Mouse (Mus musculus) kidney, postnatal 10 days (tissue): ENCODE measurements around the gene Nkx2-3.

Experiments
- DNase-seq: peaks from one replicate; pipeline ENCODE4 v3.0.0; 2021; ENCODE audit warnings: mixed read lengths

The Nkx2-3 gene

GRCm38 (mm10) chr19:43605666-43606551 lies 6.2 kb upstream of the Nkx2-3 start:
- DNase-seq: no peak

DNA sequence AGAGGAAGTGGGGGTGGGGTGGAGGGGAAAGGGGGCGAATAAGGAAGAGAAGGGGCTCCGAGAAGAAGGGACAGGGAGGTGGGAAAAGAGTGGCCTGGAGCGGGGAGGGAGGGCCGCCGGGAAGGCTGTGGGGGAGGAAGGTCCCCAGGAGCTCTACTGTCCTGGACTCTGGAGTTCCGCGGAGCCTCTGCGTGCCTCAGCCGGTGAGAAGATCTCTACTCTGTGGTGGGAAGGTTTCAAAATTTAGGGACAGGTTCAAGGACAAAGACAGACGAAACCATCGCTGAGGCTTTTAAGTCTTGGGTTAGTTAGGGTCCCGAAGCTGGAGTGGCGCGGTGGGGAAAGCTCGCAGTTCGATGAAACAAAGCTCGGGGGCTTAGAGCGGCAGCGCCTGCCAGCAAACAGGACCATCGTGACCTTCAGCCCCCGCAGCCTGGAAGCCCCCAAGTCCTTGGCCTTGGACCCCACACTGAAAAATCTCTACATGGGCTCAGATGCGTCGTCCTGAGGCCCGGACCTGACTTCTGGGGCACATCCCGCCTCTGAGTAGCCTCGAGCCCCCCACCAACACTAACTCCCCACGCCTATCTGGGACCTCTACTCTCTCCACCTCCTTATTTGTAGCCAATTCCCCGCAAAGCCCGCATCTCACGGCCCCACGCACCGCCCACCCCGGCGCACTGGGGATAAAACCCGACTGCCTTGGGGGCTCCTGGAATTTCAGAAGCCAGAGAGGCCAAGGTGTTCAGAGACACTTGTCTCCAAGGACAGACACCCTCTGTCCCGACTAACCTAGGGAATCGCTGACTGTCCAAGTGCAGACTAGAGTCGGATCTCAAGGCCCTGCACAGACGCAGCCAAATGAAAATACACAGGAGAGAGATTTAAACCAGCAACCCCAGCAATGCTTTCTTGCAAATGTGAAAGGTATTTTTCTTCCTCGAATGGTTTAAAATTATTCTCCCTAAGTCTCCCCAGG lies 5.3 kb upstream of the Nkx2-3 start:
- DNase-seq: no peak

DNA sequence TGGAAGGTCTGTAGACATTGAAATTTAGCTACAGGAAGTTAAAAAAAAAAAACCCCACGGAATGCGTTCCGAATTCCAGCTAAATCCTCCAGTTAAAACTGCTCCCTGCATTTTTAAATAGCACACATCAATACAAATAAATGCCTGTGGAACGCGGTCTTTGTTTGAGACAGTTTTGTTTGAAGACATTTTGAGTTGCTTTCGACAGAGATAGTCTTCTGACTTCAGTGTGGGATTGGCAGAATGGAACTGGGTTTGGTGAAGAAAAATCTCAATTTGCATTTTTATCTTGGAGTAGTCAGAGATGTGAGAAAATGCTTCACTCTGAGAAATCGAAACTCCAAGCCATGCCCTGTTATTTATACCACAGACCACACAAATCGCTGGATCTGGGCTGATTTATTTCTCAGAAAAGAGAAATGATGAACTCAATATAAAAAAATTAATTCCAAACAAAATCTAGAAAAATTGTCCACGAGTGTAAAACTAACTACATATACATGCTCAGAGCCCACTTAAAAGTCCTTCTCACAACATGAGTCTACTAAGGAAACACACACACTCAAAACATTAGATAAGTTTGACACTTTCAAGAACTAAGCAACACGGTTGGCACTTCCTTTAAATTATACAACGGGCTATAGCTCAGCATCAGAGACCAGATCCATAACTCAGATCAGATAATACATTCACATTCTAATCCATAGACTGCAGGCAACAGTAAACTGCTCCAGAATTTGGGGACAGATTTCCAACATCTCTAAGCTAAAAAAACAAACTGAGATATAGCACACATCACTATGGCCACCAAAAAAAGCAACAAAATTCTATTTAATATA lies 4.1 kb upstream of the Nkx2-3 start:
- no peak for DNase-seq

DNA sequence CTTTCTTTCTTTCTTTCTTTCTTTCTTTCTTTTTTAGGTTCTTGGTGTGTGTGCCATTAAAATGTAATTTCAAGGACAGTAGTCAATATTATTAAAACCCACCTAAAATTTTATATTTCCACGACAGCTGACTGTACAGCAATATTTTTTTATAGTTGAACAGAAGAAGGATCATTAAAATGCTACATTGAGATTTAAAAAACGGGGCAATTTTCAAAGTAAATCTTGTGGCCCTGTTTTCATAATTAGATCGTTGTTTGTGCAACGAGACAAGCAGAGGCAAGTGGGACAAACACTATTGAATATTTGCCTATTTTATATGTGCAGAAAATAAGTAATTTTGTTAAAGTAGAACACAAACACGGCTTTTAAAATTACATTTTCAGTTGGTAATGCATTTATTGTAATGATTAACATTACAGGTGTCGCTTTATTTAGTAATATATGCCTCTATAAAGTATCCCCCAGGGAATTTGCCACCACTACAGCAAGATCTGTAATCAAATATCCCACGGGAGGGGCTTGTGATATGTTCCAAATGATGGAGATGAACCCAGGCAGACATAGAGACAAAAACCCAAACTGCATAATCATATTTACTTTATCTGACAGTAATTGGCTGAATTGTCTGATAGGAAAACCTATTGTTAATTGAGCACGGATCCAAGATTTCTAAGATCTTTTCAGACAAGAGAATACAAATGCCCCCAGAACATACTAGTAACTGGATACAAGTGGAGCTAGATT lies 3.2 kb upstream of the Nkx2-3 start:
- DNase-seq: no peak

DNA sequence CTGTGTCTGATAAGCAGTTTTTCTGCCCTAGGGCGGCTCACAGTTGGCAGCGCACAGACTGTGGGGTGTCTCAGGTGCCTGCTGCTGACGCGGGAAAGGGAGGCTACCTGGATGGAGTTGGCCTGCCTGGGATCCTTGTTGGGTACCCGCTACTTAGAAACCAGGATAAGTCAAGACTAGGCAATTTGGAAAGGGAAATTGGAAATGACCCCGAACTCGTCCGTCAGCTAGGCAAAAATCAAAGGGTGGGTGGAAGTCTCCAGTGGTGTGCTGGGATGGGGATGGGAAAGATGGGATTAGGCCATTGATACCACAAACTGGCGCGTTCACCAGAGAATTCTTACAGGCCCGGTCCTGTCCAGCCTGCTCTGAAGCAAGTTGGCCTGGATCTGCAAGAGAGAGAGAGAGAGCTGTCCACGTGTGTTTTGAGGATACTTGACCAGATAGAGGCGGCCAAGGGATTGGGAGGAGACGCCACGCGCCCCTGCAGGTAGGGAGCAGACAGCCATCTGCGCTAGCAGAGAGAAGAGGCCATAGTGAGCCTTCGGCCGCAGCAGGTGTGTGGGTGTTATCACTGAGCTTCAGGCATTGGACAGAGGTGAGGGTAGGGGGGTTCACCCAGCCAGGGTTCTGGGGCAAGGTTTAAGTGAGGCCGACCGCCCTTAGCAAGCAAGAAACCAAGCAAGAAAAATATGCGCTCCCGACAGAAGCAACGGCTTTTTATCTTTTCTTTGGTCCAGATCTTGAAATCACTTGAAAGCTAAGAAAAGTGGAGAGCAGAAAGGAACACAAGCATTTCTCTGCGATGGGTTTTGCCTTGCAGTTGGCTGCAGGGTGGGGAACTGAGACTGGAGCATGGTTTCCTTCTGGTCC lies 2.4 kb upstream of the Nkx2-3 start:
- no peak for DNase-seq

DNA sequence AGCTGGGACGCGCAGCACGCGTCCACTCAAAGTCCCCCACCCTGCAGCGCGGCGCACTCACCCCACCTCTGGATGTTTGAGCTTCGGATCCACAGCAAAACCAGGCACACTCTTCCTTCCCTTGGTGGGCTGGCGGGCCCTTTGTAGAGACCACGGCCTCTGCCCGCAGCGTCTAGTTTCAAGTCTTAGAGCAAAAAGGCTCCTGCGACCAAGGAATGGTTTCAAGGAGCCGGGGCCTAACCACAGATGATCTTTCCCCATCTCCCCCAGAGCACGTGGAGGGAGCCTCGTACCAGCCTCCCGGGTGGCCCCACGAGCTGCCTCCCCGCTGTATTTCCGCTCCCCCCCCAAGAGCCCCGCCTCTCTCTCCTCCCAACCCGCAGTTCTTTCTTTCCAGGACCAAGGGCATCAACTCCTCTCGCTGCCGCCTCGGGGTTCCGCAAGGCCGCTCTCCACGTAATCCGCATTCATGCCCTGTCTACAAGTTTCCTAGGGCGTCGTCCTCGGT lies 1.7 kb upstream of the Nkx2-3 start:
- no peak for DNase-seq

DNA sequence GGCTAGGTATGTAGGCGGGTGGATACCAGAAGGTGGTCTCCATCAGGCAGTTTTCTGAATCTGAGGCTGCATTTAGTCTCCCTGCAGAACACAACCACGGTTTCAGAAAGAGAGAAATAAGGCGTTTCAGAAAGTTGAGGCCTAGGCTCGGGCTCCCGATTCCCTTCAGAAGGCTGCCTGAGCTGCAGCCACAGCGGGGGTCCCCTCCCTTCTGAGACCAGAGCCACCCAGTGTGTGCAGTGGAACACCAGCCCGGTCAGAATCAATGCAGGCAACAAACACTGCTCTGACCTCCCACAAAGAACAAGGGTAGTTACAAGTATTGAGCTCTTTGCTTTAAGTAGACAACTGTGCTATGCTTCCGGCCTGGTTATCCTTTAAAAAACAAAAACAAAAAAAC lies 1.0 kb upstream of the Nkx2-3 start:
- no peak for DNase-seq

DNA sequence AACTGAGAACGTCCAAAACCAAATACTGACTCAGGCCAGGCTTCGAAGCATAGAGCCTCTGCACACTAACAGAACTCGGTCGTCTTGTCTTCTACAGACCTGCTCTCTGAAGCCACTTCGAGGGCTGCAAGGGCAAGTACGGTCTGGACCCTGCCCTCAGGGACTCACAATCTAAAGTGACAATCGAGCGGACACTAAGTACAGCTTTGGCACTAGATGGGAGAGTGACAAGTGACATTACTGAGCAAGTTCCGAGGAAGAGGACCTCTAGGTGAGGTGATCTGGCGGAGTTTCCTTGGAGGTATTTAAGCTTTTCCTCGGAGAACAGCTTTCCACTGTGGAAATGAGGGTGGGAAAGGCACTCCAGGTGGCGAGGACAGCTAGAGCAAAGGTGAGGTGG lies 564 bp upstream of the Nkx2-3 start:
- no peak for DNase-seq

DNA sequence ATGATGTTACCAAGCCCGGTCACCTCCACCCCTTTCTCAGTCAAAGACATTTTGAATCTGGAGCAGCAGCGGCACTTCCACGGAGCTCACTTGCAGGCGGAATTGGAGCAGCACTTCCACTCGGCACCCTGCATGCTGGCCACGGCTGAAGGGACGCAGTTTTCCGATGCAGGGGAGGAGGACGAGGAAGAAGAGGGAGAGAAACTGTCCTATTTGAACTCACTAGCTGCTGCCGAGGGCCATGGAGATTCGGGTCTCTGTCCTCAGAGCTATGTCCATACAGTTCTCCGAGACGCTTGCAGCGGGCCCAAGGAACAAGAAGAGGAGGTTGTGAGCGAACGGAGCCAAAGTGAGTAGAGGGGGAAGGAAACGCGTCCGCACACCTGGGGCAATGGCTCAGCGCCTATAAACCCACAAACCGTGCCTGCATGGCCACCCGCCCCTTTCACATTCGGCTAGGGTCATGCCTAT lies 411 bp downstream of the Nkx2-3 start:
- no peak for DNase-seq

- no peak for DNase-seq
Measured at GRCm38 (mm10) chr19:43613293-43614130, 1.4 kb downstream of the Nkx2-3 start.

DNA sequence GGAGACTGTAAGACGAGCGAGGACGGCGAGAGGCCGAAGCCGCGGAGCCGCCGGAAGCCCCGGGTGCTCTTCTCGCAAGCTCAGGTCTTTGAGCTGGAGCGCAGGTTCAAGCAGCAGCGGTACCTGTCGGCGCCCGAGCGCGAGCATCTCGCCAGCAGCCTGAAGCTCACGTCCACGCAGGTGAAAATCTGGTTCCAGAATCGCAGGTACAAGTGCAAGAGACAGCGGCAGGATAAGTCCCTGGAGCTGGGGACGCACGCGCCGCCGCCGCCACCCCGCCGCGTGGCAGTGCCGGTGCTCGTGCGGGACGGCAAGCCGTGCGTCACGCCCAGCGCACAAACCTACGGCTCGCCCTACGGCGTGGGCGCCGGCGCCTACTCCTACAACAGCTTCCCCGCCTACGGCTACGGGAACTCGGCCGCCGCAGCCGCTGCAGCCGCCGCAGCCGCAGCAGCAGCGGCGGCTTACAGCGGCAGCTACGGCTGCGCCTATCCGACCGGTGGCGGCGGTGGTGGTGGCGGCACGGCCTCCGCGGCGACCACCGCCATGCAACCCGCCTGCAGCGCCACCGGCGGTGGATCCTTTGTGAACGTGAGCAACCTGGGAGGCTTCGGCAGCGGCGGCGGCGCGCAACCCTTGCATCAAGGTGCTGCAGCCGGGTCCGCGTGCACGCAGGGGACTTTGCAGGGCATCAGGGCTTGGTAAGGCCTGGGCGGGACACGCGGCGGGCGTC lies 2.4 kb downstream of the Nkx2-3 start:
- DNase-seq: peak; percentile 41

- DNase-seq: no peak
Measured at GRCm38 (mm10) chr19:43615074-43615445, 2.9 kb downstream of the Nkx2-3 start.

- no peak for DNase-seq
Measured at GRCm38 (mm10) chr19:43615571-43616414, 3.7 kb downstream of the Nkx2-3 start.

- no peak for DNase-seq
Measured at GRCm38 (mm10) chr19:43616415-43616861, 4.3 kb downstream of the Nkx2-3 start.

- no peak for DNase-seq
Measured at GRCm38 (mm10) chr19:43616889-43617288, 4.8 kb downstream of the Nkx2-3 start.

GRCm38 (mm10) chr19:43617761-43618349 lies 5.7 kb downstream of the Nkx2-3 start:
- DNase-seq: no peak

GRCm38 (mm10) chr19:43618505-43619030 lies 6.4 kb downstream of the Nkx2-3 start:
- DNase-seq: no peak
